Mouse (Mus musculus) brain, adult 2 months (tissue): ENCODE measurements around the gene Wnk2.

Source experiments
- DNase-seq: peaks from one replicate; pipeline ENCODE4 v3.0.0; 2011; ENCODE audit warnings: low read depth, low spot score

Gene Wnk2

DNA sequence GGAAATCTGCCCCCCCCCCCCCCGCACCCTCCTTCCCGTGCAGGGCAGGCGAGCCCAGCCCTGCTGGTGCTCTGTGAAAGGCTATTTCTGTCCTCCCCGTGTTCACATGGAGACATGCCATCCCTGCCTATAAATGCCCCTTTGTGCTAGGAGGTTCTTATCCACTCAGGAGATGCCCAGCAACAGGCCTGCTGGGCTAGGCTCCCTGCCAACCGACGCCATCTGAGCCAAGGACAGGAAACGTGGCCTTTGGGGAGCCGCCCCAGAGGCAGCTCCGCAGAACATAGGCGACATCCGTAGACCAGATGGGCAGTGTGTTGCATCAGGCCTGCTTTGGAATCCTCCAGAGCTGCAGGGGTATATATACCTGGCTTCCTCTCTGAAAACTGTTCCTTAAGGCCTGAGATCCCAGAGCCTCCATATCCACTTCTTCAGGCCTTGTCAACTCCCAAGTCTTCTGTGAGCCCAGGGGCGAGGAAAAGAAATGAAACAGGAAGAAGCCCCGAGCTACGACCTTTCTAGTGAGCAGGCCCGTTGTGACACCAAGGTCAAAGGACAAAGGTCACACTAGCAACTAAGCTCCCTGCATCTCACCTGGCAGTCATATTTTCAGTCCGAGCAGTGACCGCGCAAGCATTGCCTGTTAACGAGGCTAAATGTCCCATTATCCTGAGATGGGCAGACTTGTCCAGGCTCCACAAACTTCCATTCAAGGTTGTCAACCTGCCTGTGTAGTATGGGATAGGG, 31.2 kb upstream of the Wnk2 start:
- peak; percentile 97 for DNase-seq

DNA sequence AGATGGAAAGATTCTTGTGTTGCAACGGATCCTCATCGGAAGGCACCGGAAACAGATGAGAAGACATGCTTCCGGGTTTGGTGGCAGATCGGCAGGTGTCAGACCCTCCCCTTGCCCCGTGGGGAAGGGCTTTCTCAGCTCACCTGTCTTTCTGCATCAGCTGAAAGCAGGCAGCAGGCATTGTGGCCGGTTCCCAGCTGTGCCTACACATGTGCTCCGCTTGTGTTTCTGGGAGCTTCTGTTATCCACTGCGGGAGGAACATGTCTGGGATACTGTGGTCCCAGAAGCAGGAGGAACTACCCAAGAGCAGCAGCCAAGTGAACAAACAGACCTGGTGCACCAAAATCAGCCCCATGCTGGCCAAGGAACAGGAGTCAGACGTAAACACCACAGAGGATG, 27.7 kb upstream of the Wnk2 start:
- no peak for DNase-seq

- peak; percentile 92 for DNase-seq
These were observed 25.3 kb upstream of the Wnk2 start for GRCm38 (mm10) chr13:49172971-49173596.

DNA sequence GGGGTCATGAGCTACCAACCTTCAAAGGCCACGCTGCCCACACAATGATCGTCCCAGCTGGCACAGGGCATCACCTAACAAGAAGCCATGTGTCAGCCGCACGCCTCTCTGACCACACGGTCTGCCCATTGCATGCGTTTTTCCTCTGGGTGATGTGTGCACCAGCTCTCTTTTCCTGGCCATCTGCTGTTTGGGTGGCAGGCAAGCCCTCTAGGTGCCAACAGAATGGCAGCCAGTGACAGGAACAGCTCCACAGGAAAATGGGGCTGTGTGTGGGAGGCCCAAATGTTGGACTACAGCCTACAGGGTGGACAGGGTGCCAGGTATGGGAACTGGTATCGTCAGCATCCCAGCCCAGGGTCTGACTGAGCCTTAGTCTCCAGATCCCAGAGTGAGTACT, 24.5 kb upstream of the Wnk2 start:
- DNase-seq, result peak; percentile 97

GRCm38 (mm10) chr13:49171729-49172128, 23.9 kb upstream of the Wnk2 start:
- peak; percentile 62 for DNase-seq

DNA sequence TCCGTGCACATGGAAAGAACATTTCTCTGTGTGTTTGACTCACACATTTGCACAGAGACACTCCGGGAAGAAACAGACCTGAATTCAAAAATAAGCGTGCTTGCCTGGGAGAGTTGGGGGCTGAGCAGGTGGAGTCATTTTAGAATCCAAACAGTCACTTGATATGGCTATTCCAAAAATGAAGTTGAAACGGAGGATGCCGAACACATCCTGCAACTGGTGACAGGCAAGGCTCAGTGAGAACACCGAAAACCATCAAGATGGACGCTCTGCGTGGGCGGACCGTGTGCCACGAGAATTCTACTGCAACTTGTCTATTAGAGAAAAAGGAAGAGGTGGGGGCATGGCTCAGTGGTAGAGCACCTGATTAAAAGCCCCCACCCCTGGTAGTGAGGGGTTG, 22.8 kb upstream of the Wnk2 start:
- DNase-seq, result peak; percentile 67

- DNase-seq, result peak; percentile 93
These were observed 21.8 kb upstream of the Wnk2 start for GRCm38 (mm10) chr13:49169448-49170207.

DNA sequence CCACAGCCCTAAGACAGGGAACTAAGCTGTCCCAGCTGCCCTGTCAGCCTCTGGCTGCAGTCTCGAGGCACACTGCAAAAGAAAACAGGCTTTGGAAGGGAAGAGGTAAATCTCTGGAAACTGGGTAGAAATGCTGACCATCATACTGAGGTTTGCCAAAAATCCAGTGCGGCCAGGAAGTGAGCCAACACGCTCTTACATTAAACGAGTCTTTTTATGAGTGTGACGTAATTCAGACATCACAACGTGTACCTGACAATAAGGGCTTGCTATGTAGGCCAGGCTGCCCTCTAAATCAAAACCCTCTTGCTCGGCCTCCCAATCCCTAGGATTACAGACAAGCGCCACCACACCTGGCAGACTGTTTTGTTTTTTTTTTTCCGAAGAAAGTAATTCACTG, 19.3 kb upstream of the Wnk2 start:
- no peak for DNase-seq

DNA sequence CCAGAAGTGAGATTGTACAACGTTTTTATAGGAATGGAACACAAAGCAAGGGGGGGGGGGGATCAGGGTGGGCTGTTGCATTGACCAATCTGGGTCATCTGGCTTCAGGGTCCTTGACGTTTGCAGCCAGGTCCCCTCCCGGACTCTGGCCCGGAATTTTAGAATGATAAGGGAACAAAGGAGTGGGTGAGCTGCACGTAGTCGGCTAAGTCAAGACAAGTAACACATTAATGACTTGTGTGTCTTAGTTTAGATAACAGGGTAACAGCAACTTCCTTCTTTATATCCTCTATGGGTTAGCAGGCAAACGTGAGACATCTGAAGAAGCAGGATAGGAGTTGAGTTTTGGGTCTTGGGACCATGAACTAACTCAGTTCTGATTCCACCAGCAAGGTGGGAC, 15.8 kb upstream of the Wnk2 start:
- DNase-seq, result no peak

- DNase-seq, result no peak
These were observed 14.9 kb upstream of the Wnk2 start for GRCm38 (mm10) chr13:49162722-49163121.

- peak; percentile 56 for DNase-seq
These were observed 13.4 kb upstream of the Wnk2 start for GRCm38 (mm10) chr13:49161236-49161635.

DNA sequence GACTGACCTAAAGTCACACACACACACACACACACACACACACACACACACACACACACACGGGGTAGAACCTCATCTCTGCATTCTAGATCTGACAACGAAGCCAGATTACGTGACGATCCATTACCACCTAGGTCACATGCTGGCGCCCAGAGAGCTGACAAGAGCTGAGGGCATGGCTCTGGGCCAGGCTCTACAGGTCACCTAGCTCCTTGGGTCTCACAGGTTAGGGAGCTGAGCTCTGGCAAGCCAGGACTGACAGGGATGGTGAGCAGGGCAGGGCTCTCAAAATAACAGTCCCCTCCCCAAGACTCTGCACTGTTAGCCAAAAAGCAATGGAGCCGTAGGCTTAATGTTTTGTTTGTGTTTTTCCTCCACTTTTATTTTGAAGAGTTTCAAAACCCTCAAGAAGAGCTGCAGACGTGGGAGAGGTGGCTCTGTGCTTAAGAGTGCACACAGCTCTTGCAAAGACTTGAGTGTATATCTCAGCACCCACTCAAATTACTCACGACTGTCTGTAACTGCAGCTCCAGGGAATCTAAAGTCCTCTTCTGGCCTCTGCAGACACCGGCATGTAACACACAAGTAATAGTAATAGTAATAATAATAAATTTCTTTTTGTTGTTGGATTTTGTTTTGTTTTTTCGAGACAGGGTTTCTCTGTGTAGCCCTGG, 10.4 kb upstream of the Wnk2 start:
- peak; percentile 70 for DNase-seq

DNA sequence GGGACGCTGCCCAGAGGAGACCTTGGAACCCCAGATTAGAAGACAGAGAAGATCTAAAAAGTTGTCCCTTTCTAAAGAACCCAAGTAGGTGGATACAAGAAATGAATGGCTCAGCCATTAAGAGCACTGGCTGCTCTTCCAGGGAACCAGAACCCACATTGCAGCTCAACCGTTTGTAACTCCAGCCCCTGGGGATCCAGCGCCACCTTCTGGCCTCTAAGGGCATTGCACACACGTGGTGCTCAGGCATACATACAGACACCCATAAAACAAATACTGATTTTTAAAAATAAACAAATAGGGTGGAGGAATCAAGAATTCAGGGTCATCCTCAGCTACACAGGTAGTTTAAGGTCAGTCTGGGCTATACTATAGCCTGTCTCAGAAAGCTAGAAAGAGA, 8.8 kb upstream of the Wnk2 start:
- no peak for DNase-seq

DNA sequence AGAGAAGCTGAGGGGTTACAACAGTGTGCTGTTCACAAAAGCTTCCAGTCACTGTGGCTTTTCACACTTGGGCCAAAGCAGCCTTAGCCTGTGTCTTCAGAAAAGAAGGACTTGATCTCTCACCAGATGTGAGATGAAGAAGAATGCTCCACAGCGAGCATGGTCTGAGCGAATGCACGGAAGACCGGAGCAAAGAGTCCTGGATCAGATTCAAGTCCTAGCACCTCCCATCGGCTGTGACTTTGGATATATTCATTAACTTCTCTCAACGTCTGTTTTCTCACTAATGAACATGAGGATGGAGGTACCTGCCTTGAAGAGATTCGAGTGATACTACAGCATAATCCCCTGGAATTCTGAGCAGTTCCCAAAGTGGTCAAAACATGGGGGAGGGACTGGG, 6.8 kb upstream of the Wnk2 start:
- no peak for DNase-seq

- no peak for DNase-seq
These were observed 6.2 kb upstream of the Wnk2 start for GRCm38 (mm10) chr13:49154028-49154427.

- DNase-seq, result no peak
These were observed 873 bp upstream of the Wnk2 start for GRCm38 (mm10) chr13:49148687-49149086.

DNA sequence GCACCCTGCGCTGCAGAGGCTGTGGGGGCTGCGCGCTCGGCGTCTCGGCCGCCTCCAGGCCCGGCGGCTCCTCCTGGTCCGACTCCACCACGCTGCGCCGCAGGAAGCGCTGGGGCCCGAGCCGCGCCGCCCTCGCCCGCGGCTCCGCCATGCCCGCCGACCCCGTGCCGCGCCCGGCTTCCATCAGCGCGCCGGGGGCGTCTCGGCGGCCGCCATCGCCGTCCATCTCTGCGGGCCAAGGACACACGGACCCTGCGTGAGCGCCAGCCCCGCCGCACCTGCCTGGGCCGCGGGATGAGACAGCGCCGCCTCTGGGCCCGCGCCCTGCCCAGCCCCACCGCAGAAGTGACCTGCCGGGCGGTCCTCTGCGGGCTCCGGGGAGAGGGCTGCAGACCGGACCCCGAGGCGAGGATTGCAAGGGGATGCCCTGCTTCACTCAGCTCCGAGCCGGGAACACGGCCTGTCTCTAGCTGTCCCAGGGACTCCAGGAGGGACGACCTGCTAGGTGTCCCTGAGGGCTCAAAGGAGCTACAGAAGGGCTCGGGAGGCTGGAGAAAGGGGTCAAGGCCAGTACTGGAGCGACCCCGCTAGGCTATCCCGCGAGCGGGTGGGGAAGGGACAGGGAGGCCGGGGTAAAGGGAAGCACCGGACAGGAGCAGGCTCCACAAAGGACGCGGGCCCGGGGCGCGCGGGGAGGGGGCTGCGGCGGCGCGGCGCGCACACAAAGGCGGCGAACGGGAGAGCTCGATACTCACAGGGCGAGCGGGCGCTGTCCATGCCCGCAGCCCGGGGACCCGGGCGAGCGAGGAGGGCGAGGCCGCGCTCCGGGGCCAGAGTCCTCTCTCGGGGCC, 582 bp downstream of the Wnk2 start:
- DNase-seq, result peak; percentile 79

- no peak for DNase-seq
These were observed 1.2 kb downstream of the Wnk2 start for GRCm38 (mm10) chr13:49146698-49147006.

DNA sequence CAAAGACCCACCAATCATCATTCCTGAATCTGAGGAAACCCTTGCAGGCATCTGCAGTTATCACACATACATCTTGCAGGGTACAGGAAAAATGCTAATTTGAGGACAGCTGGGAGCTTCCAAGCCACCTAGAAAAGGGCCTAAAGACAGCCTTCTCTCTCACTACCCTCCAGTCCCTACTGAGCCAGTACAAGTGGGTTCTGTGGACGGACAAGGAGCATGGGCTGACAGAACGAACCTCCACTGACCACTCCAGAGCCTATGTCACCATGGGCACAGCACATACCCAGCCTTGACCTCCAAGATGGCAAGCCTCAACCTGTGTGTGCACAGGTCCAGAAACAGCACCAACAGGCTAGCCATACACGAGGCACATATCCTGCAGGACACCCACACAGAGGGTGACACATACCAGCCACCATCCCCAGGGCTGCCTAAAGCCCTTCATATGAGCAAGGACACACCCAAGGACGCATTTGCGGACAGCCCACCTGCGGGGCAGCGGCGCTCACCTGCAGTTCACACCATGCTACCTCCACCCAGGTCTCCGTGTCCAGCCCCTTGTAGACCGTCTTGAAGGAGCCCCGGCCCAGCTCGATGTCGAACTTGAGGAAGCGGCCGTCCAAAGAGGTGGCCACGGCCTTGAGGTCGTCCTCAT, 1.6 kb downstream of the Wnk2 start:
- DNase-seq, result peak; percentile 54

DNA sequence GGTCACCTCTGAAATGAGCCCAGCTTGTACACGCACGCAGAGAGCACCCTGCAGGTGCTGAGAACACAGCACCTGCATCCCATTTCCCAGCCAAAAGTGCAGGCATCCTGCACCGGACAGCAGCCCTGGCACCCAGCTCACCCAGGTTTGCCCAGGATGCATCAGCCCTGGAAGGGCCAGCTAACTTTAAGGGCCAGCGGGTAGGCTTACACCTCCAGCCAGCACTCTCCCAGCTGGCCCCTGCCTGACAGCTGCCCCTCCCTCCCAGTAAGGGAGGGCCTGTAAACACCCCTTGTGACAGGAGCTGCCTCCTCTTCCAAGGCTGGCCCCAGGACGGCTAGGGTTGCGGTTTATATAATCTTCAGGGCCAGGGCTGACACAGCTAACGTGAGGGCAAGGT, 2.4 kb downstream of the Wnk2 start:
- peak; percentile 76 for DNase-seq

GRCm38 (mm10) chr13:49144451-49144850, 3.4 kb downstream of the Wnk2 start:
- peak; percentile 86 for DNase-seq
